Mouse (Mus musculus): ENCODE measurements around the gene Sept11. TPM values are rescaled to one million over a fixed set of nuclear protein-coding genes. Genes with fewer than 3 reads are reported as not detected.

Gene Sept11
- polyA plus RNA-seq, 1 experiment from 2014 or later: 28.7 TPM

DNA sequence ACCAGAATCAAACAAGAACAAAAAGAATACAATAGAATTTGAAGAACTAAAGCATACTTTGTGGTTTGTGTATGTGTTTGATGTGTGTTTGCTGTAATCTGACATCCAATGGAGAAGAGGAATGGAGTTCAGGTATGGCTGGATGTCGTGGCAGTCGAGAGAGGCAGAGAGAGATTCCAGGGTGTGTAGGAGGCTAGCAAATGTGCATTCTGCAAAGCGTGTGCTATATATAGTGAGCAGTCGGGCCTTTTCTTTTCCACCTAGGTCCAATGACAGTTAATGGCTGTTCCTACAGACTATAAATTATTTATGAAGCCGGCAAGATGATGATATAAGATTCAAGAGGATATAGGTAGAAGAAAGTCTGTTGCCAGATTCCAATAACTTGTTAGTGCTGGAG lies 20.3 kb downstream of the Sept11 start:
- H3K4me1 ChIP-seq (replicated peaks): peaks cover 11% of the 10 kb centered on the region
- 74% methylated on average over 5 of the region's 5 CpGs for WGBS (ENCODE audit: insufficient replicate concordance)
- DNase-seq (no peak), ATAC-seq (ENCODE audit: low read depth) (no peak)
- H3K27me3 ChIP-seq: no peaks in the 10 kb centered on the region
- H3K4me3 ChIP-seq (replicated peaks): no peak overlapping the region
- H3K4me2 ChIP-seq: no peak overlapping the region
- no peaks in the 10 kb centered on the region for H3K9me3 ChIP-seq (replicated peaks)
- 0 out of 2 replicates have a peak, but pooled peaks cover 7% of the 10 kb centered on the region for H3K36me3 ChIP-seq
- H3K9ac ChIP-seq: no peak overlapping the region
- H3K27ac ChIP-seq: no peak overlapping the region

GRCm38 (mm10) chr5:93114515-93114914 lies 21.3 kb downstream of the Sept11 start:
- Histone ChIP-seq H3K27ac (no peak overlapping the region), H3K27me3 (no peaks in the 10 kb centered on the region), H3K9ac (no peak overlapping the region), H3K4me2 (no peak overlapping the region), H3K4me1 (replicated peaks) (peaks cover 7% of the 10 kb centered on the region; the same call in 1 of the 2 replicates), H3K4me3 (replicated peaks) (no peak overlapping the region), H3K9me3 (replicated peaks) (no peaks in the 10 kb centered on the region), H3K36me3 (0 out of 2 replicates have a peak, but pooled peaks cover 7% of the 10 kb centered on the region)
- 79% methylated on average over 6 of the region's 6 CpGs for WGBS (ENCODE audit: insufficient replicate concordance)
- no peak for ATAC-seq (ENCODE audit: low read depth)
- no peak for DNase-seq

GRCm38 (mm10) chr5:93115059-93115458 lies 21.8 kb downstream of the Sept11 start:
- Histone ChIP-seq H3K4me3 (replicated peaks) (no peak overlapping the region), H3K27me3 (no peaks in the 10 kb centered on the region), H3K9me3 (replicated peaks) (no peaks in the 10 kb centered on the region), H3K4me2 (no peak overlapping the region), H3K4me1 (replicated peaks) (peaks cover 7% of the 10 kb centered on the region; the same call in 1 of the 2 replicates), H3K36me3 (0 out of 2 replicates have a peak, but pooled peaks cover 7% of the 10 kb centered on the region), H3K27ac (no peak overlapping the region), H3K9ac (no peak overlapping the region)
- WGBS (ENCODE audit: insufficient replicate concordance): 80% methylated on average over 6 of the region's 6 CpGs
- no peak for DNase-seq
- no peak for ATAC-seq (ENCODE audit: low read depth)

GRCm38 (mm10) chr5:93115854-93116253 lies 22.6 kb downstream of the Sept11 start:
- no peak overlapping the region for H3K9ac ChIP-seq
- H3K27ac ChIP-seq: no peak overlapping the region
- H3K4me3 ChIP-seq (replicated peaks): no peak overlapping the region
- 0 out of 2 replicates have a peak, but pooled peaks cover 6% of the 10 kb centered on the region for H3K36me3 ChIP-seq
- H3K9me3 ChIP-seq (replicated peaks): no peaks in the 10 kb centered on the region
- H3K4me2 ChIP-seq: no peak overlapping the region
- no peaks in the 10 kb centered on the region for H3K27me3 ChIP-seq
- H3K4me1 ChIP-seq (replicated peaks): peaks cover 10% of the 10 kb centered on the region; the same call in 1 of the 2 replicates
- ATAC-seq (ENCODE audit: low read depth): no peak
- 71% methylated on average over 13 of the region's 13 CpGs for WGBS (ENCODE audit: insufficient replicate concordance)
- DNase-seq: no peak

DNA sequence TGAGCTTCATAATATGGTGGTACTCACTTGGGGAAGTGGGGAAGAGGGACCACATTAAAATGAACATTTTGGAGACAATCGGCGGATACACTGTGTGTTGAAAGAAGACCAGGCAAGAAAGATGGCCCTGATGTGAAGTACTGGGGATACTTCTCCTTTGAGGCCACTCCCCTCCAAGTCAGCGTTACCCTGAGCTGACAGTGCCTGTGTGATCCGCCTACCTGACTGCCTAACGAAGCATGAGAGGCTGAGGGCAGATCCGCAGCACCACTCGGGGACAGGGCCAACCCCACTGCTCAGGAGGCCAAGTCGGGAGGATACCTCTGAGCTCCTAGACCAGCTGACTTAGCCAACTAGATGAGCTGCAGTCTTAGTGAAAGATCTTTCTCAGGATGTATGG lies 24.4 kb downstream of the Sept11 start:
- Histone ChIP-seq H3K9ac (no peak overlapping the region), H3K4me3 (replicated peaks) (no peak overlapping the region), H3K27ac (no peak overlapping the region), H3K4me1 (replicated peaks) (peaks cover 14% of the 10 kb centered on the region; the same call in 1 of the 2 replicates), H3K4me2 (no peak overlapping the region), H3K9me3 (replicated peaks) (no peaks in the 10 kb centered on the region), H3K36me3 (no peaks in the 10 kb centered on the region), H3K27me3 (no peaks in the 10 kb centered on the region)
- ATAC-seq (ENCODE audit: low read depth) (no peak), DNase-seq (no peak)
- 59% methylated on average over 8 of the region's 8 CpGs for WGBS (ENCODE audit: insufficient replicate concordance)

DNA sequence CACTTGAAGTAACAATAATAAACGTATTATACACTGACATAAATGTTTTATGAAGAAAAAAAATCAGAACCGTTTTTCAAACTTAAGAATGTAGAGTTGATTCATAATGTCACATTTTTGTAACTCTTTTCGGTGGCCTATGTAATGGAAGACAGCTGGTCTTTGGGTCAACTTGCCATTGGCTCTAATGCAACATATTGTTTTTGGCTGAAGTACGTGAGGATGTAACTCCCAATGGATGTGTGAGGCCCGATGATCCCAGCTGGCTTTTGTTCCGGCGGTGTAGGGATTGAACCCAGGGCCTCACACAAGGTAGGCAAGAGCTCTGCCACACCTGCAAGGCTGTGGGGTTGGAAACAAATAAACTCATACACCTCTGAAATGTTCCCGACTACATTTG lies 28.4 kb downstream of the Sept11 start:
- Histone ChIP-seq H3K27ac (no peak overlapping the region), H3K4me1 (replicated peaks) (peaks cover 37% of the 10 kb centered on the region), H3K4me3 (replicated peaks) (no peak overlapping the region), H3K36me3 (no peaks in the 10 kb centered on the region), H3K9me3 (replicated peaks) (no peaks in the 10 kb centered on the region), H3K27me3 (no peaks in the 10 kb centered on the region), H3K9ac (no peak overlapping the region), H3K4me2 (no peak overlapping the region)
- WGBS (ENCODE audit: insufficient replicate concordance): 76% methylated on average over 8 of the region's 8 CpGs
- no peak for ATAC-seq (ENCODE audit: low read depth)
- no peak for DNase-seq

- no peak overlapping the region; the same call in 1 of the 2 replicates for H3K27ac ChIP-seq
- DNase-seq: no peak
- no peak for ATAC-seq (ENCODE audit: low read depth)
Observed at GRCm38 (mm10) chr5:93124031-93124826, 31.0 kb downstream of the Sept11 start.

GRCm38 (mm10) chr5:93125325-93125724 lies 32.1 kb downstream of the Sept11 start:
- no peak for DNase-seq
- Histone ChIP-seq H3K9ac (no peak overlapping the region), H3K4me3 (replicated peaks) (no peak overlapping the region), H3K27ac (no peak overlapping the region), H3K27me3 (no peaks in the 10 kb centered on the region), H3K9me3 (replicated peaks) (no peaks in the 10 kb centered on the region), H3K36me3 (no peaks in the 10 kb centered on the region), H3K4me1 (replicated peaks) (peaks cover 73% of the 10 kb centered on the region), H3K4me2 (no peak overlapping the region)
- no peak for ATAC-seq (ENCODE audit: low read depth)
- 73% methylated on average over 6 of the region's 6 CpGs for WGBS (ENCODE audit: insufficient replicate concordance)

More at GRCm38 (mm10) chr5:93124031-93124826, 31.0 kb downstream of the Sept11 start:
- Histone ChIP-seq H3K4me3 (replicated peaks) (no peak overlapping the region), H3K4me1 (replicated peaks) (peaks cover 62% of the 10 kb centered on the region), H3K9ac (no peak overlapping the region), H3K27me3 (no peaks in the 10 kb centered on the region), H3K4me2 (no peak overlapping the region), H3K9me3 (replicated peaks) (no peaks in the 10 kb centered on the region), H3K36me3 (no peaks in the 10 kb centered on the region)
- WGBS (ENCODE audit: insufficient replicate concordance): 56% methylated on average over 9 of the region's 9 CpGs

- DNase-seq: no peak
- no peak overlapping the region for H3K4me2 ChIP-seq
- H3K9me3 ChIP-seq (replicated peaks): no peaks in the 10 kb centered on the region
- H3K4me1 ChIP-seq (replicated peaks): peaks cover 75% of the 10 kb centered on the region
- ATAC-seq (ENCODE audit: low read depth): no peak
- no peaks in the 10 kb centered on the region for H3K27me3 ChIP-seq
- H3K4me3 ChIP-seq (replicated peaks): no peak overlapping the region
- 31% methylated on average over 12 of the region's 12 CpGs for WGBS (ENCODE audit: insufficient replicate concordance)
- no peak overlapping the region for H3K27ac ChIP-seq
- H3K9ac ChIP-seq: no peak overlapping the region
- no peaks in the 10 kb centered on the region for H3K36me3 ChIP-seq
Observed at GRCm38 (mm10) chr5:93126222-93126929, 33.1 kb downstream of the Sept11 start.

DNA sequence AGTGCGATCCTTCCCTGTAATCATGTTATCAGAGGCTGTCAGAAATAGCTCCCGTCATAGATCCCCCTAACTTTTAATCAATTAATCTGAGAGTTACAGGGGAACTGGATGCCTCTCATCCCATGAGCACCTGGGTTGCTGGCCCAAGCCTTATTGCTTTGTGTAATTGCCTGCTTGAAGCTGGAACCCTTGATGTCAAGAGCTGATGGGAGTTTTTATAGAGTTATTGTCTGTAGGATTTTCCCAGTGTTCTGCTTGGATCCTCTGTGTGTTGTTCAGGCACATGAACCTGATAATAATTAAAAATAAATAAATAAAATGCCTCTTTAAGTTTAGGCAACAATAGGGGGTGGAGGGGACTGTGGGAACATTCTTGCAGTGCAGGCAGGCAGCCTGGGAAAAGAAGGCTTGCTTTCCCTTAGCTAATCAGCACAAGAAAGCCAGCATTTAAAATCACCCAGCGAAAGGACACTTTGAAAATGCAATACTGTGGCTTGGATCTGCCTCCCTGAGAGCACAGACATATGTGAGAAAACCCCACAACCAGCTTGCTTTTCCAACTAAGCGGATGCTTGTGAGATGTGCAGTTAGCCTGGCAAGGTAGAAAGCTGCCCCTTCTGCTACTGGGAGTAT lies 33.8 kb downstream of the Sept11 start:
- Histone ChIP-seq H3K36me3 (no peaks in the 10 kb centered on the region), H3K27ac (no peak overlapping the region), H3K9me3 (replicated peaks) (no peaks in the 10 kb centered on the region), H3K27me3 (no peaks in the 10 kb centered on the region), H3K4me1 (replicated peaks) (peaks cover 82% of the 10 kb centered on the region), H3K4me3 (replicated peaks) (no peak overlapping the region), H3K4me2 (no peak overlapping the region), H3K9ac (no peak overlapping the region)
- DNase-seq (no peak), ATAC-seq (ENCODE audit: low read depth) (no peak)
- WGBS (ENCODE audit: insufficient replicate concordance): 48% methylated on average over 4 of the region's 4 CpGs

- WGBS (ENCODE audit: insufficient replicate concordance): 14% methylated on average over 3 of the region's 3 CpGs
- ATAC-seq (ENCODE audit: low read depth) (peak; percentile 47; the same call in 1 of the 2 replicates), DNase-seq (no peak)
- Histone ChIP-seq H3K27ac (no peak overlapping the region), H3K9ac (no peak overlapping the region), H3K4me1 (replicated peaks) (peaks cover 89% of the 10 kb centered on the region), H3K4me3 (replicated peaks) (no peak overlapping the region), H3K9me3 (replicated peaks) (no peaks in the 10 kb centered on the region), H3K4me2 (no peak overlapping the region), H3K27me3 (no peaks in the 10 kb centered on the region), H3K36me3 (no peaks in the 10 kb centered on the region)
Observed at GRCm38 (mm10) chr5:93127722-93128121, 34.5 kb downstream of the Sept11 start.

Data from liver, embryonic 13.5 days (tissue).